Mouse (Mus musculus) embryonic fibroblast, embryonic 13.5 days (primary cell): Measurements from ENCODE around the gene Tspan4. TPM values are rescaled to one million over a fixed set of nuclear protein-coding genes. Genes with fewer than 3 reads are reported as not detected.

Experiments
- H3K27ac ChIP-seq: 2 replicates; pipeline ENCODE4 v1.5.1; 2012; ENCODE audit warnings: low read length, control low read depth, inconsistent platforms; ENCODE audit not compliant: insufficient read depth
- H3K4me1 ChIP-seq: 2 replicates; pipeline ENCODE4 v1.6.1; 2011; ENCODE audit warnings: low read length; ENCODE audit not compliant: control insufficient read depth, insufficient read depth
- H3K4me3 ChIP-seq: 2 replicates; pipeline ENCODE4 v1.5.1; 2011; ENCODE audit warnings: mild to moderate bottlenecking, control low read depth, low read length; ENCODE audit not compliant: insufficient read depth
- CTCF ChIP-seq: IDR thresholded peaks from 2 replicates; pipeline ENCODE4 v1.5.1; 2011; ENCODE audit warnings: mild to moderate bottlenecking, control low read depth, low read length, moderate library complexity, borderline replicate concordance; ENCODE audit not compliant: insufficient read depth
- POLR2A ChIP-seq: IDR thresholded peaks from 2 replicates; pipeline ENCODE4 v1.6.1; 2011; ENCODE audit warnings: low read depth, mild to moderate bottlenecking, control low read depth, low read length, moderate library complexity
- polyA plus RNA-seq: library from polyadenylated mRNA; stranded (reverse); fragments of >200 nt; gene quantifications from 2 replicates; pipeline ENCODE4 v1.2.4, GENCODE M21; 2011; ENCODE audit warnings: low read depth; ENCODE audit not compliant: missing spikeins, insufficient read length

The Tspan4 gene
- polyA plus RNA-seq, 1 experiment: 184 TPM

DNA sequence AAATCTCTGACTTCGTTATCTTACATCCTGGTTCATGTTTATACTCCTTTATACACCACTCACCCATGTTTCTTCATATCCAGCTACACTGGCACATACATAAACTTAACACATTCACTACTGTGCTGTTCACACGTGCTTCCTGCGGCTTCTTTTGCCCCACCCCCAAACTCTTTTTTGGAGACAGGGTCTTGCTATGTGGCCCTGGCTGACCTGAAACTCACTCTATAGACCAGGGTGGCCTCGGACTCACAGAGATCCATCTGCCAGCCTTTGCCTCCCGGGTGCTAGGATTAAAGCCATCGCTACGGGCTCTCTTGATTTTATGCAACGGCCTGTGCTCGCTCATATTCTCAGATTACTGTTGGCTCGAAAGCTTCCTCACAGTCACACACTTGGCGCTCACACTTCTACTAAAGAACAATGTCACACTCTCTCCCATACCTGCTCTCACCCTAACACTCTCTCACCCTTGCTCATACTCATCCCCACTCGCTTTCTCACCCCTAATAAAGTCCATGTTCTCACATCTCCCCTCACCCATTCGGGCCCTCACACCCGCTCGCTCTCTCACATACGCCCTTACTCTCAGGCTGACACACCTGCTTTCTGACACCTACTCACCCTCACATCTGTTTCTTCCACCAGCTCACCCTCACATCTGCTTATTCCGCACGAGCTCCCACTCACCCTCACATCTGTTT is 64.0 kb downstream of the Tspan4 start:
- Histone ChIP-seq H3K4me1 (peaks cover 11% of the 10 kb centered on the region), H3K27ac (peak overlapping the region; percentile 48), H3K4me3 (peak overlapping the region; percentile 87)
- TF ChIP-seq POLR2A: no peak
- TF ChIP-seq CTCF: no peak

DNA sequence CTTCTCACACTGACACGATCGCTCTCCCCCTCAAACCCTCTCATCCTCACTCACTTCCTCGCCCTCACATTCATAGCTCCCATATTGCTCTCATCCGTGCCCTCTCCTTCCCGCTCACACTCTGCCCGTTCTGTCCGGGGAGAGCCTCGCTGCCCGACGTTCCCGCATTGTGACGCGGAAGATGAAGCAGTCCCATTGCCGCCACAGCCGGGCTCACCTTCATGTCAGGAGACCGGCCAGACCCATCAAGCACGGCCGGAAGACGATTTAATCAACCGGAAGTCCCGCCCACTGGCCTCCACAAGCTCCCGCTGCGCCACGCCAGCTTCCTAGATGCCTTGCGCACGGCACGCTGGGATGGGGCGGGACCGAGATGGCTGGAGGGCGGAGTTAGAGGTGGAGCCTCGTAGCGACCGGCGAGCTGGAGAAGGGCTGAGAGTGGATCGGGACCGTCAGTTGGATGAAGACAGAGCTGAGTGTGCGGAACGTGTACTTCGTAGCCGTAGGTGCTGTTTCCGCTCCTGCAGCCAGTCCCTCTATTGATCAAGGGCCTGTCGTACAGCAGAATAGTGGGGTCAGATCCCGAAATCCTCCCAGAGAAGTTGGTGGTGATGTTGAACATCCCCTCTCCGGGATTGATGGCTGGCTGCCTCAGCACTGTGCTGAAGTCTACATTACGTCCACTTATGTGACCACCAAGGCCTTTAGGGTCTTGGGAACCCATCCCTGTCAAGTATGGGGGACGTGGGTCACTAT is 64.7 kb downstream of the Tspan4 start, which contains the start of gene Chid1:
TSS of gene Chid1 (minus strand) at position 302 of the 756 bp plus-strand sequence.
- TF ChIP-seq POLR2A (peak; percentile 98), CTCF (no peak)
- H3K27ac ChIP-seq: peak within 1 kb of the TSS; percentile 93

DNA sequence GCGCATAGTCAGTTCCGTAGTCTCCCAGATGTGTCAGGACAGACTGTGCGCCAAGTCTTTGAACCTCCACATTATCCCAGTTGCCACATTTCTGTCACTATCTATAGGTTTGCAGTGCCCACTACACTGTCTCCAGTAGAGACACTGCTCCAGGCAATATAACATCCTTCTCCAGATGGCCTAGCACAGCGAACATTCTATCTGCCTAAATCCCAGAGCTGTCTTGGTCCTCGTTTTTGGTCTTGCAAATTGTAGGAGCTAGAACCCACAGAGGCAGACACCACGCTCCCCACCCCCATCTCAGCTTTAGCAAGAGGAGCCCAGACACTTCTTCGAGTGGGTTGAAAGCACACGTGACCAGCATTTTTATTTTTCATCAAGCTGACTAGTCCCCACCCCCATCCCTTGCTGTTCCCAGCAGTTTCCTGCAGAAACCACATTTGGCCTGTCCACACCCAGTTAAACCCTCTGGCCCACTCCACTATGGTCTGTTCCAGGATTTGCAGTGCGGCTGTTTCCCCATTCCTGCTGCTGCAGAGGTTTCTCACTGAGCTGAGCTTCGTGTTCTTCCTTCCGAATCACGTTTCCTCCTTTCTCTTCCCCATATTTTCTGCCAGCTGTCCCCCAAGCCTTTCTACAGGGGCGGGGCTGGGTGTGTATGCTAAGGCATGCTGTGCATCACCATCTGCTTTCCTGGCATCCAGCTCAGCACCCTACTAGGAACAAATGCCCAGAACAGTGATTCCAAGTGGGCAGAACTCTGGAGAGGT is 65.5 kb downstream of the Tspan4 start:
- peak overlapping the region; percentile 20 for H3K4me3 ChIP-seq
- peaks cover 11% of the 10 kb centered on the region for H3K4me1 ChIP-seq
- peak overlapping the region; percentile 93 for H3K27ac ChIP-seq
- TF ChIP-seq POLR2A (no peak; the same call in 1 of the 2 replicates), CTCF (no peak)

More for the DNA sequence above, 64.7 kb downstream of the Tspan4 start, which contains the start of gene Chid1:
- peaks cover 11% of the 10 kb centered on the region for H3K4me1 ChIP-seq
- H3K4me3 ChIP-seq: peak within 1 kb of the TSS; percentile 87

DNA sequence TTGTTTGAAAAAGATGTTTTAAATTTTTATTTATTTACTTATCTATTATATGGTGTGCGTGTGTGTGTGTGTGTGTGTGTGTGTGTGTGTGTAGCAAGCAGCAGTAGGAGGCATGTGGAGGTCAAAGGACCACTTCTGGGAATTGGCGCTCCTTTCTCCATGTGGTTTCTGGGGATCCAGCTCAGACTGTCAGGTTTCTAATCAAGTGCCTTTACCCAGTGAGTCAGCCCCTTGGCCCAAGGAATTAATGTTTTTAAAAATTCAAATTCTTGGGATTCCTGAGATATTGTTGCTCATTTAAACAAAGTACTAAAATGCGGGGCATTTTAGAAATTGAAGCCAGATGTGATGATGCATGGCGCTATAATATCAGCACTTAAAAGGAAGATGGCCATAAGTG is 66.6 kb downstream of the Tspan4 start:
- H3K4me3 ChIP-seq: no peak overlapping the region
- TF ChIP-seq CTCF: no peak
- TF ChIP-seq POLR2A: no peak

DNA sequence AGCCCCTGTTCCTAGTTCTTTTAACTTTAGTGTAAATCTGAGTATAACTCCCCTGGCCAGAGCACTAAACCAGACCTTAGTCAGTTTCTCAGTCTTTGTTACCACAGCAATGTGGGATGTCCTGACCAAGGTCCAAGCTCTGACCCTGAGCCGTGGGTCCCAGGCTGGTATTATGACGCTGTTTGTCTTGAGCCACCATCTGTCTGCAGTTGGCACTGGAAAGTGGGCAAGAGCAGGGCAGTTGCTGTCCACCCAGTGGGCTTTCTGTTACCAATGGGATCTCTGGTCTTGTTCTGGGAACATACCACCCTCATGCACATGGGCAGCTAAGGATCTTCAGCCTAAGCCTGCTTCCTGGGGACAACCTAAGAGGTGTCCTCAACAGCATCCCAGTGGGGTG is 67.5 kb downstream of the Tspan4 start:
- Histone ChIP-seq H3K27ac (peak overlapping the region; percentile 30; the same call in 1 of the 2 replicates), H3K4me3 (no peak overlapping the region), H3K4me1 (peaks cover 11% of the 10 kb centered on the region)
- TF ChIP-seq POLR2A: no peak
- TF ChIP-seq CTCF: no peak

More for the DNA sequence above, 66.6 kb downstream of the Tspan4 start:
- peaks cover 11% of the 10 kb centered on the region for H3K4me1 ChIP-seq
- peak overlapping the region; percentile 93 for H3K27ac ChIP-seq

Other genes with a start within 250 kb of the Tspan4 start
- 54.7 and 58.7 TPM in 2 replicates for gene Phrf1, start 246.5 kb upstream of the Tspan4 start, polyA plus RNA-seq
- 6.0 and 7.2 TPM in 2 replicates for gene Irf7, start 208.8 kb upstream of the Tspan4 start, polyA plus RNA-seq
- not detected in 2 replicates for gene Cdhr5, start 198.5 kb upstream of the Tspan4 start, polyA plus RNA-seq
- not detected in 2 replicates for gene Sct, start 196.1 kb upstream of the Tspan4 start, polyA plus RNA-seq
- gene Drd4, start 183.2 kb upstream of the Tspan4 start, polyA plus RNA-seq: 0.28 TPM in 1 of 2 replicates, not detected in the other
- 30.5 and 37.2 TPM in 2 replicates for gene Deaf1, start 147.6 kb upstream of the Tspan4 start, polyA plus RNA-seq
- 24.6 and 25.4 TPM in 2 replicates for gene Tmem80, start 147.5 kb upstream of the Tspan4 start, polyA plus RNA-seq
- 4.2 and 9.1 TPM in 2 replicates for gene Eps8l2, start 136.4 kb upstream of the Tspan4 start, polyA plus RNA-seq
- 93.0 and 121 TPM in 2 replicates for gene Taldo1, start 83.0 kb upstream of the Tspan4 start, polyA plus RNA-seq
- 30.5 and 41.5 TPM in 2 replicates for gene Gatd1, start 61.1 kb upstream of the Tspan4 start, polyA plus RNA-seq
- 4.9 and 5.4 TPM in 2 replicates for gene Cend1, start 45.7 kb upstream of the Tspan4 start, polyA plus RNA-seq
- gene Slc25a22, start 37.3 kb upstream of the Tspan4 start, polyA plus RNA-seq: 24.0 and 26.9 TPM in 2 replicates
- gene Pidd1, start 31.2 kb upstream of the Tspan4 start, polyA plus RNA-seq: 12.4 and 18.1 TPM in 2 replicates
- 1,600 and 1,818 TPM in 2 replicates for gene Rplp2, start 27.9 kb upstream of the Tspan4 start, polyA plus RNA-seq
- gene Pnpla2, start 20.0 kb upstream of the Tspan4 start, polyA plus RNA-seq: 18.9 and 26.7 TPM in 2 replicates
- 1.3 and 2.7 TPM in 2 replicates for gene Cracr2b, start 14.1 kb upstream of the Tspan4 start, polyA plus RNA-seq
- 58.4 and 94.0 TPM in 2 replicates for gene Cd151, start 7.8 kb upstream of the Tspan4 start, polyA plus RNA-seq
- gene Polr2l, start 108 bp upstream of the Tspan4 start, polyA plus RNA-seq: 13.1 and 24.1 TPM in 2 replicates
- gene Chid1, start 64.6 kb downstream of the Tspan4 start, polyA plus RNA-seq: 45.8 and 48.7 TPM in 2 replicates
- 128 TPM in 2 replicates for gene Ap2a2, start 86.9 kb downstream of the Tspan4 start, polyA plus RNA-seq
- not detected in 2 replicates for gene Muc6, start 180.1 kb downstream of the Tspan4 start, polyA plus RNA-seq
- 0.21 and 0.83 TPM in 2 replicates for gene Muc2, start 215.1 kb downstream of the Tspan4 start, polyA plus RNA-seq